Mouse (Mus musculus): ENCODE data around the gene Zfp940.

DNA sequence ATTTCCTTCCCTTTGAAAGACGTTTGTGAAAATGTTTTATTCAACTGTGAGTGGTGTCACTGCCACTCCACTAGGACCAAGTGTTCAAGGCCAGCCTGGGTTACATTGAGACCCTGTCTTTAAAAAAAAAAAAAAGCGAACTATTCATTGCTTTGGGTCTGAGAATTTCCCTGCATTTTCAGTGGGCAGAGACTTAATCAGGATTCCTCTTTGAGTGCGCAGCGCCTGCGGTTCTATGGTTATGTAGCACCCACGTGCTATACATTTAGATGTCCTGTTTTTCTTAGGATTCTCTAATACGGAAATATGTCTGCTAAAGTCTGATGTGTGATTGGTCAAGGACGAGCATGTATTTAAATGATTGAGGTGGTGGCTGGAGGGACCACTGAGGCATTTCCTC is 68.4 kb downstream of the Zfp940 start:
- TF ChIP-seq POLR2A (IDR thresholded peaks at IDR 0.05; ENCODE audit: borderline replicate concordance, low read depth, low read length), result no peak
- no peak for TF ChIP-seq CTCF (IDR thresholded peaks at IDR 0.05; ENCODE audit: low read depth, low read length)

Data from bone marrow macrophage, adult 2 months (primary cell).